Mouse (Mus musculus): ENCODE data around the gene Ankrd24. TPM values are rescaled to one million over a fixed set of nuclear protein-coding genes. Genes with fewer than 3 reads are reported as not detected.

The Ankrd24 gene
- polyA plus RNA-seq, 1 experiment from 2014 or later = 12.3 TPM

- peak overlapping the region; percentile 38 for H3K4me3 ChIP-seq
- H3K36me3 ChIP-seq = no peaks in the 10 kb centered on the region
- H3K27me3 ChIP-seq = peaks cover 16% of the 10 kb centered on the region
- H3K27ac ChIP-seq = peak overlapping the region; percentile 81
- peaks cover 46% of the 10 kb centered on the region for H3K4me1 ChIP-seq (replicated peaks)
- H3K9me3 ChIP-seq (replicated peaks) = no peaks in the 10 kb centered on the region
- 8% methylated on average over 12 of the region's 12 CpGs for WGBS
- peak overlapping the region; percentile 67 for H3K4me2 ChIP-seq
- H3K9ac ChIP-seq = peak overlapping the region; percentile 50
- peak; percentile 28 for ATAC-seq (replicated peaks; ENCODE audit: insufficient number of reproducible peaks, insufficient read depth, low FRiP score, low read depth)
Observed at GRCm38 (mm10) chr10:81597137-81597950, 31.0 kb upstream of the Ankrd24 start.

DNA sequence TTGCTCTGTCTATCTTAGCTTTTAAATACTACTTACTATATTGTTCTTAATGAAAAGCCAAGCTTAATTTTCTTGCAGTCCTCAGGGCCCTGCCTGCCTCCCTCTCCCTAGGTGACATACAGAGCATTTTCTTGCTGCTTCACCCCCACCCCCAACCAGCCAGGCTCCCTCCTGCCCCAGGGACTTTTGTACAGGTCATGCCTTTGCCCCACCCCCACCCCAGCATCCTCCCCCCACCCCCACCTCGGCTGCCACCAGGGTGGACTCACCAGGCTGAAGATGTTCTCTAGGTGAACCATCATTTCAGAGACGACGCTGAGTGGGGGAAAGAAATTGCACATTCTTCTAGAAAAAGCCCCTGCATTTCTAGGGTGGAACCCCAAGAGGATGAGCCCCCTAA, 30.0 kb upstream of the Ankrd24 start:
- WGBS = 51% methylated on average over 3 of the region's 3 CpGs

DNA sequence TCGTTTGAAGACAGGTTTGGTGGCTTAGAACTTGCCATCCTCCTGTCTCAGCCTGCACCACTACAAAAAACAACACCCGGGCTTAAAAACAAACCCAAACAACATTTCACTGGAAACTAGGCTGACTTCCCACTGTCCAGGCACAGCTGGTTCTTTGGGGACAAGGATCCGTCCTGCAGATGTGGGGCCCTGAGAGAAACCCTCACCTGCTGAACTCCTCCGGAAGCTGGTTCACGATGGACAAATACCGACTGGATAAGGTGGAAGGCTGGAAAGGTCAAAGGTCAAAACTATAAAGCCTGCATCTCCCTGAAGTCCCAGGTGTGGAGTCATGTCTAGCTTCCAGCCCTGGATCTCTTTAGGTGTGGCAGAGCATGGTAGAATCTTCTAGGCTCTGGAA, 29.5 kb upstream of the Ankrd24 start:
- Histone ChIP-seq H3K9ac (no peak overlapping the region), H3K9me3 (replicated peaks) (no peaks in the 10 kb centered on the region), H3K27me3 (peaks cover 15% of the 10 kb centered on the region), H3K27ac (no peak overlapping the region), H3K4me2 (no peak overlapping the region), H3K4me3 (no peak overlapping the region), H3K4me1 (replicated peaks) (peaks cover 53% of the 10 kb centered on the region), H3K36me3 (no peaks in the 10 kb centered on the region)
- WGBS = 55% methylated on average over 6 of the region's 6 CpGs
- no peak for ATAC-seq (replicated peaks; ENCODE audit: insufficient number of reproducible peaks, insufficient read depth, low FRiP score, low read depth)

More for the DNA sequence above, 30.0 kb upstream of the Ankrd24 start:
- ATAC-seq (replicated peaks; ENCODE audit: insufficient number of reproducible peaks, insufficient read depth, low FRiP score, low read depth) = no peak
- Histone ChIP-seq H3K4me3 (no peak overlapping the region), H3K36me3 (no peaks in the 10 kb centered on the region), H3K9me3 (replicated peaks) (no peaks in the 10 kb centered on the region), H3K27ac (no peak overlapping the region), H3K4me2 (no peak overlapping the region), H3K4me1 (replicated peaks) (peaks cover 53% of the 10 kb centered on the region), H3K27me3 (peaks cover 16% of the 10 kb centered on the region), H3K9ac (no peak overlapping the region)

- H3K27me3 ChIP-seq = peaks cover 9% of the 10 kb centered on the region
- no peak overlapping the region for H3K9ac ChIP-seq
- 79% methylated on average over 5 of the region's 5 CpGs for WGBS
- no peaks in the 10 kb centered on the region for H3K36me3 ChIP-seq
- H3K9me3 ChIP-seq (replicated peaks) = no peaks in the 10 kb centered on the region
- H3K4me2 ChIP-seq = no peak overlapping the region
- ATAC-seq (replicated peaks; ENCODE audit: insufficient number of reproducible peaks, insufficient read depth, low FRiP score, low read depth) = no peak
- no peak overlapping the region for H3K4me3 ChIP-seq
- peaks cover 54% of the 10 kb centered on the region for H3K4me1 ChIP-seq (replicated peaks)
- no peak overlapping the region; the same call in 1 of the 2 replicates for H3K27ac ChIP-seq
Observed at GRCm38 (mm10) chr10:81599630-81600029, 28.7 kb upstream of the Ankrd24 start.

DNA sequence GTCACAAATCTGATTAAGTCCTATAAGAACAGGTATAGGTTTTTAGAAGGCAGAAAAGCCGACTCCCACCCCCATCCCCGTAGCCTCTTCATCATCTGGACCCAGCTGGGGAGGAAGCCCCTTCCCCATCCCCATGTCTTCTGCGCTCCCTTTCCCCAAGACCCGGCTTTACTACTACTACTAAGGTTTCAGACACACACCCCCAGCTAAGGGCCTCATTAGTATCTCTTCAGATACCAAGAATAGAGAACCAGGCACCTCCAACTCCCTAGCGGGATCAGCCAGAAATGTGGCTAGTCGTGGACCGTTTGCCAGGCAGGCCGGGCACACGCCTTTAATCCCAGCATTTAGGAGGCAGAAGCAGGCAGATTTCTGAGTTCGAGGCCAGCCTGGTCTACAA, 28.2 kb upstream of the Ankrd24 start:
- peaks cover 6% of the 10 kb centered on the region for H3K27me3 ChIP-seq
- peaks cover 57% of the 10 kb centered on the region for H3K4me1 ChIP-seq (replicated peaks)
- peak overlapping the region; percentile 74 for H3K4me2 ChIP-seq
- H3K9ac ChIP-seq = no peak overlapping the region
- ATAC-seq (replicated peaks; ENCODE audit: insufficient number of reproducible peaks, insufficient read depth, low FRiP score, low read depth) = no peak
- WGBS = 45% methylated on average over 10 of the region's 10 CpGs
- H3K27ac ChIP-seq = peak overlapping the region; percentile 76
- H3K9me3 ChIP-seq (replicated peaks) = no peaks in the 10 kb centered on the region
- no peaks in the 10 kb centered on the region for H3K36me3 ChIP-seq
- no peak overlapping the region for H3K4me3 ChIP-seq

- ATAC-seq (replicated peaks; ENCODE audit: insufficient number of reproducible peaks, insufficient read depth, low FRiP score, low read depth) = peak; percentile 85
- Histone ChIP-seq H3K9me3 (replicated peaks) (no peaks in the 10 kb centered on the region), H3K27ac (peak within 1 kb of the TSS; percentile 76), H3K4me3 (peak within 1 kb of the TSS; percentile 45), H3K9ac (peak within 1 kb of the TSS; percentile 33; the same call in 1 of the 2 replicates), H3K4me2 (peak within 1 kb of the TSS; percentile 74), H3K36me3 (no peaks in the 10 kb centered on the region), H3K27me3 (no peaks in the 10 kb centered on the region), H3K4me1 (replicated peaks) (peaks cover 58% of the 10 kb centered on the region)
- under 1% methylated on average over 28 of the region's 28 CpGs for WGBS
Observed at GRCm38 (mm10) chr10:81600738-81601203, 27.6 kb upstream of the Ankrd24 start, which contains the start of gene Tle6. Tle6 (minus strand) TSS chr10:81601073.

DNA sequence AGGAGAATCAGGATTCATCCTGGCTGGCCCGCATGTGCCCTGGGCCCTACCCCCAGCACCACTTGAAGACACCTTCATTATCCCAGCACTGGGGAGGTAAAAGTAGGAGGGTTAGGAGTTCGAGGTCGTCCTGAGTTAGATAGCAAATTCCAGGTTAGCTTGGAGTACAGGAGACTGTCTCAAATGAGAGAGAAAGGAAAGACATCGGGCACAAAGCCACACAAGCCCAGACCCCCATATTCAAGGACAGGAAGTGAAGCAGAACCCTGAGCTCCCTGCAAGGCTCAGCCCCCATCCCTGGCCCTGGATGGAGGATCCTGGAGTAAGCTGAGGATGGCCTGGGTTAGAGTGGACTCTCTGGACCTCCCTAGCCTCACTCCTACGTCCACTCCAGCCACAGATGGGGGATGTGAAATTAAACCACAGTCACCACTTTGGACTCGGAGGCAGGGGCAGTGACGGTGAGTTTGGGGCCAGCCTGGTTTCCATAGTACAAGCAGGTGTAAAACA, 26.9 kb upstream of the Ankrd24 start:
- Histone ChIP-seq H3K36me3 (no peaks in the 10 kb centered on the region), H3K4me1 (replicated peaks) (peaks cover 54% of the 10 kb centered on the region), H3K27me3 (no peaks in the 10 kb centered on the region), H3K9ac (0 out of 2 replicates have a peak overlapping the region, but pooled peaks have one; percentile 5), H3K9me3 (replicated peaks) (no peaks in the 10 kb centered on the region), H3K4me3 (peak overlapping the region; percentile 45), H3K4me2 (peak overlapping the region; percentile 74), H3K27ac (peak overlapping the region; percentile 32; the same call in 1 of the 2 replicates)
- no peak for ATAC-seq (replicated peaks; ENCODE audit: insufficient number of reproducible peaks, insufficient read depth, low FRiP score, low read depth)
- 31% methylated on average over 7 of the region's 7 CpGs for WGBS

DNA sequence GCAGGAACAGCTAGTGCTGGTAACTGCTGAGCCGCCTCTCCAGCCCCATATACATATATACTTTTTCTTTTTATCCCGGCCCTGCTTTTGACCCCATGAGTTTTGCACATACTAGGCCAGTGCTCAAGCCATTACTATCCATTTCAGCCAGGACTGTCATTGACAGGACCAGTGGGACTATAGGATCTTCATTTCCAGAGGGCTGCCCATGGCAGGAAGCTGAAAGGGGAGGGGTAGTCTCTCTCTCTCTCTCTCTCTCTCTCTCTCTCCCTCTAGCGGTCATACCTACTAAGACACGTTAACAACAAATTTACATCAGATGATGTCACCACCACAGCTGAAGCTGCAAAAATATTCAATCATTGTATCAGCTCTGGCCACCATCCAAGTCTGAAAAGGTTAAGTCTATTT, 25.6 kb upstream of the Ankrd24 start:
- H3K4me3 ChIP-seq = no peak overlapping the region
- H3K9ac ChIP-seq = no peak overlapping the region
- no peaks in the 10 kb centered on the region for H3K27me3 ChIP-seq
- no peaks in the 10 kb centered on the region for H3K9me3 ChIP-seq (replicated peaks)
- no peak overlapping the region for H3K4me2 ChIP-seq
- peaks cover 45% of the 10 kb centered on the region for H3K4me1 ChIP-seq (replicated peaks)
- H3K27ac ChIP-seq = peak overlapping the region; percentile 21; the same call in 1 of the 2 replicates
- no peak for ATAC-seq (replicated peaks; ENCODE audit: insufficient number of reproducible peaks, insufficient read depth, low FRiP score, low read depth)
- 29% methylated on average over 4 of the region's 4 CpGs for WGBS
- no peaks in the 10 kb centered on the region for H3K36me3 ChIP-seq

GRCm38 (mm10) chr10:81604019-81604967, 24.0 kb upstream of the Ankrd24 start:
- Histone ChIP-seq H3K36me3 (no peaks in the 10 kb centered on the region), H3K27ac (peak overlapping the region; percentile 93), H3K9me3 (replicated peaks) (no peaks in the 10 kb centered on the region), H3K4me1 (replicated peaks) (peaks cover 42% of the 10 kb centered on the region), H3K9ac (peak overlapping the region; percentile 27; the same call in 1 of the 2 replicates), H3K27me3 (no peaks in the 10 kb centered on the region), H3K4me3 (peak overlapping the region; percentile 58), H3K4me2 (peak overlapping the region; percentile 67)
- 70% methylated on average over 12 of the region's 12 CpGs for WGBS
- ATAC-seq (replicated peaks; ENCODE audit: insufficient number of reproducible peaks, insufficient read depth, low FRiP score, low read depth) = no peak

DNA sequence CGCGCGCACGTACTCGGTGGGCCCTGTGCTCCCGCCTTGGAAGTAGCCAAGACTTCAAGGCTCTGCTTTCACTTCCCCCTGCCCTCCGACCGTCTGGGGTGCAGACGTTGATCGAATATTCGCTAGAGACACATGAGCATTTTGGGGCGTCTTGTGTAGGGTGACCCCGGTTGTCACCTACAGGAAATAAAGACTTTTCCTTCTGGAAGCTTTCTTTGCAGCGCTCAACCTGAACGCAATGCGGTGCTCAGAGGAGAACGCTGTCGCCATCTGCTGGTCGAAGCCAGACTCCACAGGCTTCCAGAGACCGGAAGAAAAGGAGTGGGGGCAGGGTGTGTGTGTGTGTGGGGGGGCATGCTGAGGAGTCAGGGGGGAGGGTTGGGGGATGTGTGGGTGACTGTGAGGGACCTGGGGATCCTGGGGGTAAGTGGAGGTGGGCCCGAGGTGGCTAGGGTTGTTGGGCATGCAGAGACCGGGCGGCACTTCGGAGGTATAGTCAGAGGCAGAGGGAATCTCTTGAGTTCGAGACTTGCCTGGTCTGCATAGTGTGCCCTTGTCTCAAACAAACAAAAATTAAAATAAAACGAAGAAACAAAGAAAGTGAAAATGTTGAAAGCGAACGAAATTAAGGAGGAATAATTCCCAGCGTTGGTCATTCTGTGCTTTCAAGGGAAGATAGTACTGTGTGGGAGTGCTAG, 23.2 kb upstream of the Ankrd24 start:
- Histone ChIP-seq H3K27ac (peak overlapping the region; percentile 93), H3K9ac (peak overlapping the region; percentile 39; the same call in 1 of the 2 replicates), H3K4me1 (replicated peaks) (peaks cover 39% of the 10 kb centered on the region), H3K4me3 (peak overlapping the region; percentile 58), H3K9me3 (replicated peaks) (no peaks in the 10 kb centered on the region), H3K27me3 (no peaks in the 10 kb centered on the region), H3K36me3 (no peaks in the 10 kb centered on the region), H3K4me2 (peak overlapping the region; percentile 67)
- ATAC-seq (replicated peaks; ENCODE audit: insufficient number of reproducible peaks, insufficient read depth, low FRiP score, low read depth) = peak; percentile 20; the same call in 1 of the 2 replicates
- 18% methylated on average over 29 of the region's 29 CpGs for WGBS
